Mouse (Mus musculus): ENCODE measurements around the gene Prkce. TPM values are rescaled to one million over a fixed set of nuclear protein-coding genes. Genes with fewer than 3 reads are reported as not detected.
A peak's percentile ranks its signal among the peaks of the same experiment; 100 is the strongest.

The Prkce gene
- polyA plus RNA-seq, 1 experiment from 2014 or later, result 18.7 TPM

GRCm38 (mm10) chr17:86322840-86323239 lies 155.3 kb downstream of the Prkce start:
- Histone ChIP-seq H3K9ac (no peak overlapping the region), H3K9me3 (peaks cover 5% of the 10 kb centered on the region; the same call in 1 of the 2 replicates), H3K27ac (no peak overlapping the region), H3K4me3 (no peak overlapping the region), H3K4me1 (replicated peaks) (peaks cover 12% of the 10 kb centered on the region), H3K4me2 (no peak overlapping the region), H3K27me3 (no peaks in the 10 kb centered on the region), H3K36me3 (no peaks in the 10 kb centered on the region)
- ATAC-seq (ENCODE audit: low FRiP score), result no peak
- WGBS, result 84% methylated on average over 5 of the region's 5 CpGs

- WGBS, result 59% methylated on average over 4 of the region's 4 CpGs
- H3K27me3 ChIP-seq, result no peaks in the 10 kb centered on the region
- ATAC-seq (ENCODE audit: low FRiP score), result no peak
- H3K4me1 ChIP-seq (replicated peaks), result peaks cover 12% of the 10 kb centered on the region
- H3K36me3 ChIP-seq, result no peaks in the 10 kb centered on the region
- H3K9ac ChIP-seq, result no peak overlapping the region
- no peak overlapping the region for H3K4me3 ChIP-seq
- H3K9me3 ChIP-seq, result peaks cover 5% of the 10 kb centered on the region; the same call in 1 of the 2 replicates
- no peak overlapping the region for H3K27ac ChIP-seq
- H3K4me2 ChIP-seq, result no peak overlapping the region
These were observed 155.7 kb downstream of the Prkce start for GRCm38 (mm10) chr17:86323310-86323709.

GRCm38 (mm10) chr17:86323909-86324686 lies 156.5 kb downstream of the Prkce start:
- no peaks in the 10 kb centered on the region for H3K27me3 ChIP-seq
- H3K4me2 ChIP-seq, result no peak overlapping the region
- peaks cover 1% of the 10 kb centered on the region; the same call in 1 of the 2 replicates for H3K9me3 ChIP-seq
- H3K27ac ChIP-seq, result peak overlapping the region; percentile 67
- peaks cover 20% of the 10 kb centered on the region for H3K4me1 ChIP-seq (replicated peaks)
- H3K9ac ChIP-seq, result no peak overlapping the region
- no peak overlapping the region for H3K4me3 ChIP-seq
- peak; percentile 43 for ATAC-seq (ENCODE audit: low FRiP score)
- 31% methylated on average over 6 of the region's 6 CpGs for WGBS
- H3K36me3 ChIP-seq, result no peaks in the 10 kb centered on the region

- H3K4me2 ChIP-seq, result no peak overlapping the region
- no peaks in the 10 kb centered on the region for H3K27me3 ChIP-seq
- peak overlapping the region; percentile 67 for H3K27ac ChIP-seq
- no peaks in the 10 kb centered on the region for H3K9me3 ChIP-seq
- H3K9ac ChIP-seq, result no peak overlapping the region
- WGBS, result 71% methylated on average over 7 of the region's 7 CpGs
- no peak for ATAC-seq (ENCODE audit: low FRiP score)
- H3K36me3 ChIP-seq, result no peaks in the 10 kb centered on the region
- no peak overlapping the region for H3K4me3 ChIP-seq
- peaks cover 27% of the 10 kb centered on the region for H3K4me1 ChIP-seq (replicated peaks)
These were observed 157.2 kb downstream of the Prkce start for GRCm38 (mm10) chr17:86324756-86325155.

GRCm38 (mm10) chr17:86325317-86325716 lies 157.7 kb downstream of the Prkce start:
- Histone ChIP-seq H3K36me3 (no peaks in the 10 kb centered on the region), H3K9me3 (no peaks in the 10 kb centered on the region), H3K27ac (0 out of 2 replicates have a peak overlapping the region, but pooled peaks have one; percentile 5), H3K27me3 (no peaks in the 10 kb centered on the region), H3K4me1 (replicated peaks) (peaks cover 30% of the 10 kb centered on the region), H3K9ac (no peak overlapping the region), H3K4me2 (no peak overlapping the region), H3K4me3 (no peak overlapping the region)
- WGBS, result 85% methylated on average over 10 of the region's 10 CpGs
- ATAC-seq (ENCODE audit: low FRiP score), result no peak

GRCm38 (mm10) chr17:86327958-86328357 lies 160.4 kb downstream of the Prkce start:
- ATAC-seq (ENCODE audit: low FRiP score), result no peak

GRCm38 (mm10) chr17:86329273-86330075 lies 161.9 kb downstream of the Prkce start:
- Histone ChIP-seq H3K36me3 (no peaks in the 10 kb centered on the region), H3K9me3 (no peaks in the 10 kb centered on the region), H3K9ac (peak overlapping the region; percentile 20; the same call in 1 of the 2 replicates), H3K27me3 (no peaks in the 10 kb centered on the region), H3K27ac (peak overlapping the region; percentile 74), H3K4me3 (no peak overlapping the region), H3K4me1 (replicated peaks) (peaks cover 40% of the 10 kb centered on the region), H3K4me2 (no peak overlapping the region)
- ATAC-seq (ENCODE audit: low FRiP score), result peak; percentile 41
- WGBS, result 41% methylated on average over 16 of the region's 16 CpGs

More at GRCm38 (mm10) chr17:86327958-86328357, 160.4 kb downstream of the Prkce start:
- Histone ChIP-seq H3K4me1 (replicated peaks) (peaks cover 46% of the 10 kb centered on the region), H3K9ac (no peak overlapping the region), H3K9me3 (no peaks in the 10 kb centered on the region), H3K4me2 (no peak overlapping the region), H3K27ac (no peak overlapping the region), H3K36me3 (no peaks in the 10 kb centered on the region), H3K4me3 (no peak overlapping the region), H3K27me3 (no peaks in the 10 kb centered on the region)
- WGBS, result 84% methylated on average over 4 of the region's 4 CpGs

- peak overlapping the region; percentile 74 for H3K27ac ChIP-seq
- peak; percentile 57 for ATAC-seq (ENCODE audit: low FRiP score)
- H3K4me2 ChIP-seq, result no peak overlapping the region
- H3K9ac ChIP-seq, result peak overlapping the region; percentile 31
- no peaks in the 10 kb centered on the region for H3K36me3 ChIP-seq
- H3K9me3 ChIP-seq, result no peaks in the 10 kb centered on the region
- peaks cover 36% of the 10 kb centered on the region for H3K4me1 ChIP-seq (replicated peaks)
- H3K4me3 ChIP-seq, result no peak overlapping the region
- 40% methylated on average over 16 of the region's 16 CpGs for WGBS
- no peaks in the 10 kb centered on the region for H3K27me3 ChIP-seq
These were observed 162.7 kb downstream of the Prkce start for GRCm38 (mm10) chr17:86330076-86330955.

GRCm38 (mm10) chr17:86331835-86332234 lies 164.2 kb downstream of the Prkce start:
- Histone ChIP-seq H3K4me1 (replicated peaks) (peaks cover 36% of the 10 kb centered on the region), H3K9me3 (no peaks in the 10 kb centered on the region), H3K27ac (0 out of 2 replicates have a peak overlapping the region, but pooled peaks have one; percentile 74), H3K4me3 (no peak overlapping the region), H3K9ac (no peak overlapping the region), H3K27me3 (no peaks in the 10 kb centered on the region), H3K4me2 (no peak overlapping the region), H3K36me3 (no peaks in the 10 kb centered on the region)
- WGBS, result 82% methylated on average over 8 of the region's 8 CpGs
- no peak for ATAC-seq (ENCODE audit: low FRiP score)

GRCm38 (mm10) chr17:86334990-86335389 lies 167.4 kb downstream of the Prkce start:
- Histone ChIP-seq H3K4me1 (replicated peaks) (peaks cover 19% of the 10 kb centered on the region), H3K36me3 (no peaks in the 10 kb centered on the region), H3K27me3 (no peaks in the 10 kb centered on the region), H3K4me3 (no peak overlapping the region), H3K9ac (no peak overlapping the region), H3K27ac (no peak overlapping the region), H3K4me2 (no peak overlapping the region), H3K9me3 (no peaks in the 10 kb centered on the region)
- ATAC-seq (ENCODE audit: low FRiP score), result no peak
- WGBS, result 90% methylated on average over 4 of the region's 4 CpGs

- ATAC-seq (ENCODE audit: low FRiP score), result no peak
- H3K4me3 ChIP-seq, result no peak overlapping the region
- no peak overlapping the region for H3K27ac ChIP-seq
- no peak overlapping the region for H3K9ac ChIP-seq
- no peaks in the 10 kb centered on the region for H3K36me3 ChIP-seq
- H3K4me2 ChIP-seq, result no peak overlapping the region
- 79% methylated on average over 4 of the region's 4 CpGs for WGBS
- H3K4me1 ChIP-seq (replicated peaks), result peaks cover 3% of the 10 kb centered on the region; the same call in 1 of the 2 replicates
- H3K9me3 ChIP-seq, result no peaks in the 10 kb centered on the region
- no peaks in the 10 kb centered on the region for H3K27me3 ChIP-seq
These were observed 169.1 kb downstream of the Prkce start for GRCm38 (mm10) chr17:86336652-86337073.
